Mouse (Mus musculus) testis, adult 2 months (tissue): Measurements from ENCODE around the gene Hhatl.

ENCODE experiments used
- CTCF ChIP-seq: fragments of 200-500 bp; IDR thresholded peaks from 2 replicates; pipeline ENCODE4 v1.5.1; 2012; ENCODE audit warnings: low read depth, mild to moderate bottlenecking, inconsistent platforms, low read length, moderate library complexity; ENCODE audit not compliant: control insufficient read depth, insufficient read depth, insufficient replicate concordance
- POLR2A ChIP-seq: fragments of 200-500 bp; IDR thresholded peaks from 2 replicates; pipeline ENCODE4 v1.6.1; 2012; ENCODE audit warnings: low read depth, mild to moderate bottlenecking, inconsistent platforms, low read length, moderate library complexity; ENCODE audit not compliant: control insufficient read depth

DNA sequence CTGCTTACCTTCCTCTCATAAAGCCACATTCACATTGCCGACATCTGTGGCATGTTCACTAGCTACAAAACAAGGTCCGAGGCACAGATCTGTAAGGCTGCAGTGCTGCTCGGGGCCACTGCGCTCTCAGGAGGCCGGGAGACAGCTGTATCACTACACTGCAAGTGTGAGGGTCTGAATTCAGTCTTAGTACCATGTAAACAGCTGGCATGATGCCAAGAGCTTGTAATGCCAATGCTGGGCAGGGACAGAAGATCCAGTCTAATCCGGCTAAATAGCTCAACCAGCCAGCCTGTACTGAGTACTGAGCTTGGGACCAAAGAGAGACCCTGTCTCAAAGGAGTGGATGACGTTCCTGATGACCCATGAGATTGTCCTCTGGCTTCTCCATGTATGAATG lies 31.7 kb upstream of the Hhatl start:
- TF ChIP-seq POLR2A = no peak
- TF ChIP-seq CTCF = no peak
